Mouse (Mus musculus): ENCODE measurements at regions not wholly inside any gene's neighbourhood (a gene's known extent, or its start where the extent isn't known, plus 50 kb on each side); places are given as distances from the start of the nearest gene placed in this dataset.

DNA sequence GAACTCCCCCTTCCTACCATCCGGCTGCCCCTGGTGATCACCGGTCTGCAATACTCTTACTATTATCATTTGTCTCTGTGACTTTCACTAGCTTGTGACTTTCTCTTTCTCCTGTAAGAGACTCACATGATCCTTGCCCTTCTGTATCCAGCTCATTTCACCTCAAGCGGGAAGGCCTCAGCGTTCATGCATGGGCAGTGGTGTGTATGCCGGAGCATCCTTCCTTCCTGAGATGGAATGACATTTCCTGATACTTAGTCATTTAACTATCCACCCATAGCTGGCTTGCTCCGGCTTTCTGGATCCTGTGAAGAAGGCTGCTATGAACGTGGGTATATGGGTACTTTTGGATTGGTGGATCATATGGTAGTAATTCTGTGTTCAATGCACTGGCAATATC is 194.1 kb downstream of the Fgf9 start:
- intact Hi-C loops (cut with DNase I) = no loop called here

- intact Hi-C loops (cut with DNase I) = no loop called here
Measured at GRCm38 (mm10) chr14:58253369-58253968, 183.1 kb downstream of the Fgf9 start.

DNA sequence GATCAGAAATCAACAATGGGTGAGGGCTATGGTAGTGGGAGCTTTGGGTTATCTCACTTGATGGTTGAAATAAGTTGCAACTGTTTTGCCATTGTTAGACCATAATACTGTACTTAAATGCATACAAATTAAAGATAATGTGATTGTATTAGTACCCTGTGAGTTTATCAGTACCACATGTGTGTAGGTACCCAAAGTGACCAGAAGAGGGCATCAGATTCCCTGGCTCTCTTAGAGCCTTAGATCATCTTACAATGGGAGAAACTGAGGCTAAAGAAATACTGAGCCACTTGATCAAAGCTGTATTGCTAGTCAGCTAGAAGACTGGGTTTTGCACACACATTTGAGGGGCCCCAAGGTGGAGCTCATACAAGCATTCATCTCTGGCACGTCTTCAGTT is 155.5 kb downstream of the Fgf9 start:
- intact Hi-C loops (cut with DNase I) = no loop called here

DNA sequence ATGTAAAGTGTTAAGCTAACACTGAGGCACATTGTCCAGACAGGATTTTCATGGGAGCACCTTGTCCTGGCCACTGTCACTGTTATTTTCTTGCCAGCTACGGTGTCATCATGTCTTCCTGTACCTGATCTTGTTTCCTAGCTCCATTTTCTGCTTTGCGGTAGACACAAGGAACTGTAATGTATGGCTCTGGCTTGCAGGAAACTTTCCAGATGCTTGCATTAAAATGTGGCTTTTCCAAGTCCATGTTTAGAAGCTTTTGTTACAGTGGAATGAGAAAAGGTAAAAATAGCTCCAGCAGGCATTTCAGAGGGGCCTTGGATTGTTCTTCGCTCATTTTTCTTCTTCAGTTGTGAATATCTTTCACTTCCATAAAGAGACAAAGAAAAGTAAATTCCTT is 154.1 kb downstream of the Fgf9 start:
- intact Hi-C loops (cut with DNase I) = no loop called here

DNA sequence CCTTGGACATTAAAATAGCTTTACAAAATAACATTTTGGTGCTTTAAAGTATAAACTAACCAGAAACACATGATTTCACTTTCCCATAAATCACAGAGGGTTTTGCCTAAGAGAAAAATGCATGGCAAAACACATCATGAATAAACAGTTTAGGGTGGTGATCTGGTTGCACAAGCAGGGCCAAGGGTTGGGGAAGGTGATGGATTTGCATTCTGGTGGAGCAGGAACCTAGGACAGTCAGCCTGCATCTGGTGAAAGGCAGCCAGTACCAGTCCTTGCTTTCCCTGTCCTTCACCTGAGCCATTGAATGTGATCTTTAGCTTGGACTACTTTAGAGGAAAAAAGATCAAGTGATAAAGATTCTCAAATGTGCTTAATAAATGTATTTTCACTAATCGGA is 138.1 kb downstream of the Fgf9 start:
- intact Hi-C loops (cut with DNase I) = no loop called here

- intact Hi-C loops (cut with DNase I) = no loop called here
Measured at GRCm38 (mm10) chr14:58202607-58203295, 132.4 kb downstream of the Fgf9 start.

DNA sequence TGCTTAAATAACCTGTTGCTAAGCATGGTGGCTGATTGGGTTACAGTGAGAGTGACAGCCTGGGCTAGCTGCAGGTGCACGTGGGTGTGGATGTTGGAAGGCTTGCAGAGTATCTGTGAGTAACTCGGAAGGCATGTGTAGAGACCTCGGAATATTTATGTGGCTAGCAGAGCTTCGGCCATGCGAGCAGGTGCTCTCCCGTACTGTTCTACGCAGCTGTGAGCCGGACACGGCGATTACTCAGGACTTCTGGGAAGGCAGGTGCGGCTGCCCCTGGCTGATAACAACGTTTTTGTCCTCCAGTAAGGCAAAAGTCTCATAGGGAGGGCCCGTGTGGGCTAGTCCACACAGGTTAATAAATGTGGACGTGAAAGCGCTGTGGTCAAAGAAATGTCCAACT is 119.6 kb downstream of the Fgf9 start:
- intact Hi-C loops (cut with DNase I) = loop anchor here (10.0 kb wide), 1 partner anchor 115 kb away; the partner anchor contains the start of gene Fgf9

- intact Hi-C loops (cut with DNase I) = no loop called here
Measured at GRCm38 (mm10) chr14:58182869-58183268, 112.5 kb downstream of the Fgf9 start.

DNA sequence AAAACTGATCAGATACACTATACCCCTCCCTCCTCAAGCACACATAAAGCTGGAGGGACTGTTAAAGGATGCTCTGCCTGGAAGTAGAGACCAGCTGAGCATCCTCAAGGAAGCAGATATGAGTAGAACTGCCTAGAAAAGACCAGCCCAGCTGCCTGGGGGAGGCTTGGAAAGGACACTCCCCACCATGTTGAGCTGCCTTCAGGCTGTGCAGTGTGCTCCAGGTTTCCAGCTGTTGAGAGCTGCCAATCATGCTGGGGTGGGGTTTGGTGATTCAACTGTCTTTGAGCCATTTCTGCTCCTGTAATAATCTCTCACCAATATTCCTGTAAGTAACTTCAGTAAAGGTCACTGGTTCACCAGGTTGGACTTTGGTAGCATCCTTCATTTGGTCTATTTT is 110.4 kb downstream of the Fgf9 start:
- intact Hi-C loops (cut with DNase I) = no loop called here

DNA sequence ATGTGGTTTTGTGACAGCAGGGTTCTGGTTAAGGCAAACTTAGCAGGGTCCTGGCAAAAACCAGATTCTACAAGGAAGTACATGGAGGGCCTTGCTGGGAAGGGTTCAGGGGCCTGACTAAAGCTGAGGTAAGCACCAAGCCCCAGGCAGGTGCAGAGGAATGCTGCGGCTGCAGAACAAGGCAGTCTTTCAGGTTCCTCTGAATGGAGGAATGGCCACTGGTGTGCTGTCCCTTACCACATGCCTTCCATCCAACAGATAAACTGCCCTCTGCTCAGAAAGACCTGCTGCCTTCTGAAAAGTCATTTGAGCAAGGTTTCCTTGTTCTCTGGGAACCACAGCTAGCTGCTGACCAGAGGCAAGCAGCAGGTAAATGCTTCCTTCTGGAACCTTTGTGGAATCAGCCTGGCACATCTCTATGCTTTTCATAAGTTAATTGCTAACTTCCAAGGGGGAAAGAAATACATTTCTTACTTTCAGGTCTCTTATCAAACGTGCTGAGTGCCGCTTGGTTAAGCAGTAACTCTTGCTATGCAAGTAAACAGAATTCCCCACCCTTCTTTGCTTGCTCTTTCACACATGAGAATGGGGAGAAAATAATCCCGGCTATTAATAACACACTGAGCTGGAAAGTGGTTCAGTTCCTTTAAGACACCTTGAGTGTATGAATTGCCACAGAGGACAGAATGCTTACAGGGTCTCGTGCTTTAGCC is 105.5 kb downstream of the Fgf9 start:
- intact Hi-C loops (cut with DNase I) = no loop called here

DNA sequence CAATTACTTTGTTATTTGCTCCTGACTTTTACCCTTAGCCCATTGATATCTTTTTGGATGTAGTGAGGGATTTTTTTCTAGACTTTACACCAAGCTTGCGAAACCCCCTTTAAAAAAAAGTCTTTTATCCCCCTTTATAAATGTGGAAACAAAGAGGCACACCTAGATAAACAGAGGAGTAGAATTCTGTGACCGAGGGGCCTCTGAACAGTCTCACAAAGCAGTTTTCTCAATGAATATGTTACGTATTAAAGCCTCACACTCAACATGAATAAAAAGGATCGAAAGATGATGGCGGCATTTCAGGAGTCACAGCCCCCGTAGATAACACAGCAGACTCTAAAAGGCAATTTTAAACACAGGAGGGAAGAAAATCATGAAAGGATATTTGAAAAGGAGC is 104.2 kb downstream of the Fgf9 start:
- intact Hi-C loops (cut with DNase I) = no loop called here

DNA sequence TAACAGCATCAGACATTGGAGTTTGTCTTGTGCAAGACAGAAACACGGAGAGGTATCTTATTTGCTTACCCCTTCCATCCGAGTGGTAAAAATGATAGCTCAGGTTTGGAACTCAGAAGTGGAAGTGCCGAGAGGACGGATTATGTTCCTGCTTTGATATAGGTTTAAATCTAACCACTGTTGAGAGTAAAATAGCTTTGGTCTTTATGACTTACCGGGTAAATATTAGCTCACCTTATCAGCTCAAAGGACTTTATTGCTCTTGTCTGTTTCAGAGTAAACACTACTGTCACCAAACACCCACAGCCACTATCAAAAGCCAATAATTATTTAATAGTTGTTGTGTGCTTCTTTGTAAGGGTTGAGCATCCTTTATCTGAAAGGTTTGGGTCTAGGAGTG is 98.6 kb downstream of the Fgf9 start:
- intact Hi-C loops (cut with DNase I) = no loop called here
